Mouse (Mus musculus): Measurements from ENCODE around the gene Gm6803. TPM values are rescaled to one million over a fixed set of nuclear protein-coding genes. Genes with fewer than 3 reads are reported as not detected.

Gene Gm6803
- polyA plus RNA-seq, 1 experiment from 2014 or later: not detected

Other genes with a start within 250 kb of the Gm6803 start
- not detected in 2 replicates for gene Gm21319, start 243.0 kb downstream of the Gm6803 start, polyA plus RNA-seq (2015; fragmentation: Nextera tagmentation; extraction: Ambion mirVana)
- gene Gm21936, start 223.3 kb downstream of the Gm6803 start, polyA plus RNA-seq (2015; fragmentation: Nextera tagmentation; extraction: Ambion mirVana): not detected in 2 replicates
- gene BB287469, start 202.2 kb downstream of the Gm6803 start, polyA plus RNA-seq (2015; fragmentation: Nextera tagmentation; extraction: Ambion mirVana): not detected in 2 replicates
- not detected in 2 replicates for gene Gm2001, start 176.4 kb downstream of the Gm6803 start, polyA plus RNA-seq (2015; fragmentation: Nextera tagmentation; extraction: Ambion mirVana)
- not detected in 2 replicates for gene Gm2016, start 144.7 kb downstream of the Gm6803 start, polyA plus RNA-seq (2015; fragmentation: Nextera tagmentation; extraction: Ambion mirVana)
- not detected in 2 replicates for gene Gm2022, start 123.4 kb downstream of the Gm6803 start, polyA plus RNA-seq (2015; fragmentation: Nextera tagmentation; extraction: Ambion mirVana)
- gene Gm2035, start 98.9 kb downstream of the Gm6803 start, polyA plus RNA-seq (2015; fragmentation: Nextera tagmentation; extraction: Ambion mirVana): not detected in 2 replicates
- gene Gm2042, start 64.7 kb downstream of the Gm6803 start, polyA plus RNA-seq (2015; fragmentation: Nextera tagmentation; extraction: Ambion mirVana): not detected in 2 replicates
- not detected in 2 replicates for gene Gm2075, start 6.9 kb downstream of the Gm6803 start, polyA plus RNA-seq (2015; fragmentation: Nextera tagmentation; extraction: Ambion mirVana)
- gene Gm2056, start 8.2 kb upstream of the Gm6803 start, polyA plus RNA-seq (2015; fragmentation: Nextera tagmentation; extraction: Ambion mirVana): not detected in 2 replicates
- gene Gm16368, start 64.9 kb upstream of the Gm6803 start, polyA plus RNA-seq (2015; fragmentation: Nextera tagmentation; extraction: Ambion mirVana): not detected in 2 replicates
- not detected in 2 replicates for gene Gm10436, start 163.3 kb upstream of the Gm6803 start, polyA plus RNA-seq (2015; fragmentation: Nextera tagmentation; extraction: Ambion mirVana)
- gene Gm8332, start 231.3 kb upstream of the Gm6803 start, polyA plus RNA-seq (2015; fragmentation: Nextera tagmentation; extraction: Ambion mirVana): not detected in 2 replicates